Mouse (Mus musculus) WW6 (cell line): ENCODE results near the gene Olfr148.

Experiments used
- DNase-seq: peaks from one replicate; pipeline ENCODE4 v3.0.0-alpha.2; 2013; ENCODE audit warnings: low read depth, low spot score

Gene Olfr148

DNA sequence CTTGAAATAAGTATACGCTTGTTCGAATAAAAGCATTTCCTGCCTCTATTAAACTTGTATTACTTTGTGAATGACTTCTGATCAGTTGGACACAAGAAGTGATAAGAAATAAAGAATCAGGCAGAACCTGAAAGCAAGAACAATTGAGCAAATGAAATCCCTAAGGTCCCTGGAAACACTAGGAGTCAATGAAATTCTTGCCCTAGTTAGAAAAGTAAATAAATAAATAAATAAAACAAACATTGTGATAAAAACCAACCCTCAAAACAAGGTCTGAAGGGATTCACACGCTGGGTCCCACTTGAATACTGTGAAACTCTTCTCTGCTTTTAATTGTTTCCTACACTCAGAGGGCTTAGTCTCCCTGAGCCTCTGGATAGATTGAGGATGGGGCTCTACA lies at the start of gene Olfr148:
Gene Olfr148 (plus strand): TSS at position 301 of the 400 bp plus-strand sequence.
- DNase-seq = no peak

DNA sequence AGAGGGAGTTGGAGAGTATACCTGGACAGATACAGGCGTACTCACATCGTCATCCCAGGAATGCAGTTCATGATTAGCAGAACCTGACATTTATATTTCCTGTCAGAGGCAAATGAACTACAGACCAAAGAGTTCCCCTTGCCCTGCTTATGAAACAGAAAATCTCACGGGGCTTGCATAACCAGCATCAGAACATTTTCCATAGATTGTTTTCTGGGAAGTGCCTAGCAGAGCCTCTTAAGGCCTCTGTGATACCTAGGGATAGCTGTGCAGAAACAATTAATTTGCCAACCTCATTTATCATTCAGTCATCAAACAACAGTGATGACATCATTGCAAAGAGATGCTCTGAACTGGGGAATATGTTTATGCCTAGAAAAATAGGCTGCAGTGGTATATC lies 35.0 kb upstream of the Olfr148 start, which contains the start of gene Olfr959:
Gene Olfr959 (minus strand): TSS at position 101 of the 400 bp plus-strand sequence.
- DNase-seq = no peak

DNA sequence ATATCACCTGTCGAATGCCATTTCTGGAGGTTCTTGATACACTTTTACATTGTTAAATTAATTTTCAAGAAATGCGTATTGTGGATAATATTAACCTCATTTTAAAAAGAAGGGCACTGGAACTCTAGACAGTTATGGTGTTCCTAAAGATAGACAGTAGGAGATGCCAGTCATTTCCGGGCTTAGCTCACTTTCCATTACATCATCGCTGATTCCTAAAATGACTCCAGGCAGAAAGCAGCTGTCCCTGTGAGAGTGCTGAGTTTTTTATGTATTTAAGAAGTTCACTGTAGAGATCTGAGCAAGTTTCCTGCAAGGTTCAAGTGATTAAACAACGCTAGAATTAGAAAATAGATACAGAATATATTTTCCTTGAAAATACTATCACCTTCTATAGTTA lies 33.4 kb upstream of the Olfr148 start:
- no peak for DNase-seq

DNA sequence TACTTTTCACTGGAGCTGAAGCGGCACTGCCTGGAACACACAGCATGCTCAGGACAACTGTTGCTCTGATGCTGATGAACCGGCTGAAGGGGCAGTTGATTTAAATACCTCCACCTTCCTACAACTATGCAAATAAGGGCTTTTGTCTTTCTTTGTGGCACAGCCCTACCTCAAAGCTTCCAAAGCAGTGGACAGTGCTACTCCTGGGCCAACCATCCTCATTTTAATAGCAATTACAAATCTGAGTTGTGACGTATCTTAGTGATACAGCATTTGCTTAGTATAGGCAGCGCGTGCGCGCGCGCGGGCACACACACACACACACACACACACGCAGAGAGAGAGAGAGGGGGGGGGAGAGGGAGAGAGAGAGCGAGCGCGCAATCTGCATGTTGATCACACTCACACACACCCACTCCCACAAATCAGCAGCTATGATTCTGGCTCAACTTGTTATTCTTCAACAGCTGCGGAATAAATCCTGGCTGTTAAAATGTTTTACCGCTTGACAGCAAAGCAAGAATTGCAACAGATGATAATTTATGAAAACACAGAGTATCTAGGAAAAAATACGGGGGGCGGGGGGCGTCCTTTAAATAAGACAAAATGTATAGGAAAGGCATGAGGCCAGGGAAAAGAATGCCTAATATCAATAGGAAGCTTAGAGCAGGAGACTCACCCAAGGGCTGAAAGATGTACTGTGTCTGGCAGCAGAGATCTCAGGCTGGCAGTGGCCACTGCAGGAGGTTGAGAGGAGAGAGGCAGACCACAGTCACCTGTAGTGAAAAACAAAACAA lies 7.7 kb upstream of the Olfr148 start:
- no peak for DNase-seq

DNA sequence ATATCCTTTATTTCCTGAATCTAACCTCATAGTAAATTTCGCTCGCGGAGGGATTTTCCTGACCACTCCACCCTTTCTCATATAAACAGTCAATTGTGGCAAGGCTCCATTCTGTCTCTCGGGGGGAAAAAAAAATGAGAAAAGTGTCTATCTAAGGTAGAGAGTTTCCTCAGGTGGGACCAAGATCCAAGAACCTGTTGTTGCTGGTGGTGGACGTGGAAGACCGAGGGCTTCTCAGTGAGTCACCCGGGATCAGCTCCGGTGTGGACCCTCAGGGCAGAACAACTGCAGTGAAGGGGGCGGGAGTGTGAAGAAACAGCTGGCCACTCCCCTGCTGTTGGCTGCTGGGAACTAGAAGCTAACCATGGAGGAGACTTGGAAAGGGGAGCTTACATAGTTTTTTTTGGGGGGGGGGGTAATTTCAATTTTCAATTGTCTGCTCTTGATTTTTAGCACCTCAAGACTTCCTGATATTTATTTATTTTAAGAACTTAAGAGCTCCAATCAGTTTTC lies 7.1 kb upstream of the Olfr148 start:
- no peak for DNase-seq

DNA sequence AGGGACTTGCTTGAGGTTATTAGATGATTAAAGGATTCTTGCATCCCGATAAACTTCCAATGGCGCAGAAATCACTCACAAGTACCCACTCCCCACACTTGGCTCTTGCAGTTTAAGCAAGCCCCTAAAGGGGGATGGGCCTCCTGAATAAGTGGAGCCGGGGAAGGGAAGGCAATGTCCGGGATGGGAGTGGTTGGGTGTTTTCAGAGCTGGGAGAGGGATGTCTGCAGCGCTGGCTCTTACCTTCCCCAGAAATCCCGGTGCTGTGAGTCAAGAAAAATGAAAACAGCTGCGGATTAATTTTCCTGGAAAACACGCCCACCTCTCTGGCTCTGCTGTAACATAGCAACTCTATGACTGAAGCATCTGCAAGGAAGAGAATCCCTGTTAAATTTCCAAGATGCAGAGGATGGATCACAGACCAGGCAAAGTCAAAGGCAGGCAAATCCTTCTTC lies 6.4 kb upstream of the Olfr148 start, which contains the start of gene AW551984:
Gene AW551984 (minus strand): TSS at position 405 of the 455 bp plus-strand sequence.
- DNase-seq = no peak

DNA sequence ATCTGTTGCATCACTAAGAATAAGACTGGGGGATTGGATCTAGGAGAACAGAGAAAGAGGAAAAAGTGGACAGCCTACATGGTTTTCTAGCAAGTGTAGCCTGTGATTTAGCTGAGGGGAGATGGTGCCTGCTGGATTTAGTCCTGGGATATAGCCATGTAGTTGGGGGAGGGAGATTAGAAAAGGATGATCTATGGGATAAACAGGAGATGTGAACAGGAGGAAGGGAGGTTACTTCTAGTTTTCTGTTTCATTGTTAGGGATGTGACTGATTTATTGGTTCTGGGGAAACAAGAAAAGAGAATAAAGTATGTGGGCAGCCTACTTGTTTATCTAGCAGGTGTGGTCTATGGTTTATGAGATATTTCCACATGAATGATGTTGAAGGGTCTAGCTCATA lies 2.0 kb upstream of the Olfr148 start:
- no peak for DNase-seq

DNA sequence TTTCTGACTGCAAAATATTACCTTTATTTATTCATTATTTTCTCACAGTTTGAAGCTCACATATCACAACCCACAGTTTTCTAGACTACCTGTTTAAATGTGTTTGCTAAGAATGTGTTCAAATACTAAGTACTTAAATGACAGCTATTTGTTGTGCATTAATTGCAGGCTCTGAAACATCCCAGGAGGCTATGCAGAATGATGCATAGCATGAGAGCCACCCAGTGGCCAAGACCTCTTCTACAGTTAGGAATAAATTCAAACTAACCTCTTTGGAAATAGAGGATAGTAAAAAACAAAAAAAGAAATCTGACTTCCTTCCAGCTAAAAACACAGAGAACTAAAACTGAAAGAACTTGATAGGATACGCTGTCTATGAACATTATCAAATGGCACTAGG lies 1.5 kb downstream of the Olfr148 start:
- no peak for DNase-seq

DNA sequence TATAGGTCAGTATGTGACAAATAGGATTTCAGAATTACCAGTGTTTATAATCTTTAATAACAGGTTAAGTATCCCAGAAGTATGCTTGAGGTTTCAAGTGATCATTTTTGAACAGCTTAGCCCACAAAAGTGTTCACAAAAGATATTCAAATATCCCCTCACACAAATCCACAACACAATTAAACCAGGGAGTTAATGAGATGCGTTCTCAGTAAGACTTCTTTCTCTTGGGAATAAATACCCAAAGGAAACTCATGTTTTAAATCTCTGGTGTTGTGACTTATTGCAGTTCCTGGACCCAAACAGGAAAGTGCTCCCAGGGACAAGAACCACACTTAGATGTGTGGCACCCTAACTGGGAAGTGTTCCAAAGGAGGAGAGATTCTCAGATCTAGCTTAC lies 10.6 kb downstream of the Olfr148 start, which contains the start of gene Olfr960:
Gene Olfr960 (plus strand): TSS at position 301 of the 400 bp plus-strand sequence.
- no peak for DNase-seq

DNA sequence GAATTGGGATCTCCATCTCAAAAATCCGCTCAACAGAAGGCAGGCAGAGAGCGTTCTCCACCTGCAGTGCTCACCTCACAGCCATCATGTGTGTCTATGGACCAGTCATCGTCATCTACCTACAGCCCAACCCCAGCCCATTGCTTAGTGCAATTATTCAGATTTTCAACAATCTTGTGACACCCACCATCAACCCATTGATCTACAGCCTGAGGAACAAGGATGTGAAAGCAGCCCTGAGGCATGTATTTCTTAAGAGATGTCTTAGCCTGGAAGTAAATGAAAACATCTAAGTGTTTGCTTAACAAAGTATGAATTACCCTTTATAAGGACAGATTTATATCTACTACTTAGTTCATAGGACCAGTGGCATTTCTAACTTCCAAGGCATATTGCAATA lies 13.3 kb downstream of the Olfr148 start:
- DNase-seq = no peak

DNA sequence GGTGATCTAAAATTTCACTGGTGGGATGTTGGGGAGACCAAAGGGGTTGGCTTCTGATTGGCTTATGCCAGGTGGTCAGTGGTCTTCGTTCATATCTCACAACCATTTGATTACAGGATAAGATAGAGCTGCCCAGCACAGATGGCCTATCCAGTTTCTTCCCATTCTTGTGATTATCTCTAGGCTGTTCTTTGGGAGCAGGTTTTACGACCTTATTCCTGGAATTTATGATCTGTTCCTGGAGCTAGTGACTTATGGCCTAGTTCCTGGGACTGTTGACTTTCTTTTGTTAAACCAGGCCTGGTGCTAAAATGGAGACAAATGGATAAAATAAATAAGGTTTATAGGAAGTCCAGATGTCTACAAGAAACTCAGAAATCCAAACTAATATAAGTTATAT lies 14.3 kb downstream of the Olfr148 start:
- DNase-seq = no peak

DNA sequence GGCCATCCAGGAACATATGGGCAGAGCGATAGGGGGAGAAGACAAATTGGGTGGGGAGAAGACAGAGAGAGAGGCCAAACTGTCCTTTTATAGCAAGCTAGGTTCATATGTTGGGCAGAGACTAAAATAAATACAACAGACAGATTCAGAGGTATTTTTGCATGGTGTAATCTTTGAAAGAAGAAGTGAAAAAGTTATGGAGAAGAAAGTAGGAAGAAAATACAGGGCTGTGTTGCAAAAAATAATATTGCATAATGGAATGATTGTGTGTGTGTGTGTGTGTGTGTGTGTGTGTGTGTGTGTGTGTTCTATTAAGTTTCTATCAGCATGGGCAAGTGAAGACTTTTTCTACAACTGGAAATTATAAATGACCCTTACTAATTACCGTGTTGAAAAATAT lies 18.6 kb downstream of the Olfr148 start:
- no peak for DNase-seq

DNA sequence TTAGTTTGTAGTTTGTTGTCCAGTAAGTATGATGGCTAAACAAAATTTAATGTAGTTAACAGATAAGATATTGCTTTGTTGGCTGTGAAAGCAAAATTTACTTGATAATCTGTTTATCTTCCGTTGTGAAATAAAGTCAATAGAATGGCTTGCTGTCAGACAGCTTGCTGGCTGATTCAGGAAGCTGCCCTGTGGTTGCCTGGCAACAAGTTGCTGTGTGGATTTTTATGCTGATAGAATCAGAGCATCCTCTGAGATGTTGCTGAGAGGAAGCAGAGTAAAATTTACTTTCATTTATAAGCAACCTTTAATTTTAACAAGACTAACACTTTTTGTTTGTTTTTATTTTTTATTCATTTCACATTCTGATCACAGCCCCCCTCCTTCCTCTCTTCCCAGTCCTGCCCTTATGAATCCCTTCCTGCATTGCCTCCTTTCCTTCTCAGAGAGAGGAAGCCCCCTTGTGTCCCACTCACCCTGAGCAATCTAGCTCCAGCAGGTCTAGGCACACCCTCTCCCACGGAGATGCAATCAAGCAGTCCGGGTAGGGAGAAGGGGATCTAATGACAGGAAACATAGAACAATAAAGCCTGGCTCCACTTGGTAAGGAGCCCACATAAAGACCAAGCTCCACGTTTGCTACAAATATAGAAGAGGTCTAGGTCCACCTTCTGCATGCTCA lies 23.6 kb downstream of the Olfr148 start:
- no peak for DNase-seq

DNA sequence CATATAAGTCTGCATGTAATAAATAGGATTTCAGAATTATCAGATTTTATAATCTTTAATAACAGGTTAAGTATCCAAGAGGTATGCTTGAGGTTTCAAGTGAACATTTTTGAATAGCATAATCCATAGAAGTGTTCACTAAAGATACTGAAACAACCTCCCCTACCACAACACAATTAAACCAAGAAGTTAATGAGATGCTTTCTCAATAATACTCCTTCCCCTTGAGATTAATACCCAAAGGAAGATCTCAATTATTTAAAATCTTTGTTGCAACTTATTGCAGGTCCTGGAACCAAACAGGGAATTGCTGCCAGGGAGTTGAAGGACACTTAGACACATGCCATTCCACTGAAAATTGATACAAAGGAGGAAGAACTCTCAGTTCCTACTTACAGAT lies 34.3 kb downstream of the Olfr148 start, which contains the start of gene Olfr961:
Gene Olfr961 (plus strand): TSS at position 301 of the 400 bp plus-strand sequence.
- DNase-seq = no peak

DNA sequence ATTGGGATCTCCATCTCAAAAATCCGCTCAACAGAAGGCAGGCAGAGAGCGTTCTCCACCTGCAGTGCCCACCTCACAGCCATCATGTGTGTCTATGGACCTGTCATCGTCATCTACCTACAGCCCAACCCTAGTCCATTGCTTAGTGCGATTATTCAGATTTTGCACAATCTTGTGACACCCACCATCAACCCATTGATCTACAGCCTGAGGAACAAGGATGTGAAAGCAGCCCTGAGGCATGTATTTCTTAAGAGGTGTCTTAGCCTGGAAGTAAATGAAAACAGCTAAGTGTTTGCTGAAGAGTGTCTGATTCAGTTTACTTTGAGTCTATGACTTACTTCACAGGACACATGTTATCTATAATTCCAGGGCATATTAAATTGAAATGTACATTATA lies 36.9 kb downstream of the Olfr148 start:
- DNase-seq = no peak

DNA sequence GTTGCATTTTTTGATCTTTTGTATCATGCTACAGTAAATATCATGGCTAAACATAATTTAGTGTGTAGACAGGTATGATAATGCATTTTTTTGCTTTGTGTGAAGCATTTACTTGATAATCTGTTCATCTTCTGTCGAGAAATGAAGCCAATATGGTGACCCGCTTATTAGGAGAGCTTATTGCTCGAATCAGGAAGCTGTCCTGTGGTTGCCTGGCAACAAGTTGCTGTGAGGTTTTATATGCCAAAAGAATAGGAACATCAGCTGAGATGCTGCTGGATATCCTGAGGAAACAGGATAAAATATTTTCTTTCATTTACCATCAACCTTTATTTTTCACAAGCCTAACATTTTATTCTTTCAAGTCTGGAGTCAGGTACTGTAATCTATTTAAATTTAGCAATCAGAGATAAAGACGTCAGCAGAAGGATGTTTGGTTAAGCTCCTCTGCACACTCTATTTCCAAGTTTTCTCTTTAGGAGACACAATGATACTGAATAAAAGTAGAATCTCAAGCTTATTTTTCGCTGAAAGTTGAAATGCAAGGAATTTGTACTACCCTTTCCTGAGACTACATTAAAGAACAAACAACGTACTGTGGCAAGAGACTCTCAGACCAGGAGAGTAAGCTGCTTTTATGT lies 44.4 kb downstream of the Olfr148 start:
- no peak for DNase-seq
